Mouse (Mus musculus): ENCODE results near the gene Ndufa3. TPM values are rescaled to one million over a fixed set of nuclear protein-coding genes. Genes with fewer than 3 reads are reported as not detected.

Ndufa3 gene
- total and polyA plus RNA-seq, 2 experiments from 2014 or later = 373 to 556 TPM

- DNase-seq (ENCODE audit: low spot score) (no peak), ATAC-seq (ENCODE audit: low FRiP score) (no peak)
- Histone ChIP-seq H3K36me3 (ENCODE audit: insufficient read depth, low read length) (no peaks in the 10 kb centered on the region), H3K27ac (ENCODE audit: low read depth, low read length) (no peak overlapping the region), H3K9ac (replicated peaks; ENCODE audit: low read length, poor library complexity, severe bottlenecking) (no peak overlapping the region), H3K4me2 (ENCODE audit: low read depth, low read length, poor library complexity, severe bottlenecking) (no peak overlapping the region), H3K27me3 (ENCODE audit: insufficient read depth, low read length) (no peaks in the 10 kb centered on the region), H3K9me3 (ENCODE audit: low read length) (no peaks in the 10 kb centered on the region), H3K4me1 (ENCODE audit: insufficient read depth, low read length) (no peaks in the 10 kb centered on the region), H3K4me3 (ENCODE audit: low read depth, low read length) (no peak overlapping the region)
- 80% methylated on average over 2 of the region's 2 CpGs for WGBS
- no peak for TF ChIP-seq CTCF (IDR thresholded peaks at IDR 0.05)
Measured at GRCm38 (mm10) chr7:3578196-3578595, 39.0 kb upstream of the Ndufa3 start.

DNA sequence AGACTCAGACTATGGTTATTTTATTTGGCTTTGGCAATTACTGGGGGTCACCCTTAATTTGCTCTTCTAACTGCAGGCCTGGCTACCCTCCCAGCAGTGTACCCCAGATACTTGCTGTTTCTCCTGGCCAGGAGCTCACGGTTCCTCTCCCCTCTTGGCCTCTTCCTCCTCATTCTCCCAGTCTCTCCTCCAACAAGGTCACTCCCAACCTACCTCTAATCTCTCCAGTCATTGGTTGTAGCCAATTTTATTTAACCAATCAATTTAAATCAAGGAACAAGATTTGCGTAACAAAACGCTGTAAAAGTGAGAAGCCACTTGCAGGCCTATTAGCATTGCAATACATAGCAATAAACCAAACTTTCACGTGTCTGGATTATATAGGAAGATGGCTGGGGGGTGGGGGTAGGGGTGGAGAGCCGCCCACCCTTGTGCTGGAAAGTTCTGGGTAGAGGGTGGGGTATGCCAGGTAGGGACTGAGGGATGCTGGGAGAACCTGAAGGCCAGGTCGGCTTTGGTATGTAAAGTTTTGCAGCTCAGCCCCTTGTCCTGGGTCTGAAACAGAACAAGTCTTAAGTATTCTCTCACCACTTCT is 38.1 kb upstream of the Ndufa3 start:
- no peak for ATAC-seq (ENCODE audit: low FRiP score)
- WGBS = 71% methylated on average over 6 of the region's 6 CpGs
- no peak for TF ChIP-seq CTCF (IDR thresholded peaks at IDR 0.05)

GRCm38 (mm10) chr7:3580029-3580428 is 37.1 kb upstream of the Ndufa3 start:
- DNase-seq (ENCODE audit: low spot score) = peak; percentile 6

More for the DNA sequence above, 38.1 kb upstream of the Ndufa3 start:
- Histone ChIP-seq H3K27ac (ENCODE audit: low read depth, low read length) (no peak overlapping the region), H3K4me1 (ENCODE audit: insufficient read depth, low read length) (no peaks in the 10 kb centered on the region), H3K36me3 (ENCODE audit: insufficient read depth, low read length) (no peaks in the 10 kb centered on the region), H3K9ac (replicated peaks; ENCODE audit: low read length, poor library complexity, severe bottlenecking) (no peak overlapping the region), H3K9me3 (ENCODE audit: low read length) (no peaks in the 10 kb centered on the region), H3K4me2 (ENCODE audit: low read depth, low read length, poor library complexity, severe bottlenecking) (no peak overlapping the region), H3K27me3 (ENCODE audit: insufficient read depth, low read length) (no peaks in the 10 kb centered on the region), H3K4me3 (ENCODE audit: low read depth, low read length) (no peak overlapping the region)
- DNase-seq (ENCODE audit: low spot score) = no peak

DNA sequence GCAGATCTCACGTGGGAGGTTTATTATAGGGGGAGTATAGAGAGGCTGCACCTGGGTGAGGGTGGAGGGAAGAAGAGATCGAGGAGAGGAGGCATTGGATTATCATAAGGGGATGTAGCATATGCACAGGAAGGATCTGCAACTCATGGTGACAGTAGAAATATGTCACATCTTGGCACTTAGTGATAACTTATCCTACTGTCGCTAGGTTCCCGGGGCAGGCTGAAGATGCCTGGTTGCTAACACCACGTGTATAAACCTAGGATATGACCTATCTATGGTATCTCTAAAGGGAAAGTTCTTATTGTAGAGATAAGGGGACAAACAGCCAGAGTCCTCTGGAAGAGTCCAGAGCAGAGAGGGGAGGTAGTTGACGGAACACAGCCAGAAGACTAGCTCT is 31.4 kb upstream of the Ndufa3 start:
- DNase-seq (ENCODE audit: low spot score) = no peak
- ATAC-seq (ENCODE audit: low FRiP score) = no peak
- Histone ChIP-seq H3K36me3 (ENCODE audit: insufficient read depth, low read length) (no peaks in the 10 kb centered on the region), H3K27me3 (ENCODE audit: insufficient read depth, low read length) (no peaks in the 10 kb centered on the region), H3K4me3 (ENCODE audit: low read depth, low read length) (no peak overlapping the region), H3K27ac (ENCODE audit: low read depth, low read length) (no peak overlapping the region), H3K9me3 (ENCODE audit: low read length) (no peaks in the 10 kb centered on the region), H3K4me1 (ENCODE audit: insufficient read depth, low read length) (no peaks in the 10 kb centered on the region), H3K9ac (replicated peaks; ENCODE audit: low read length, poor library complexity, severe bottlenecking) (no peak overlapping the region), H3K4me2 (ENCODE audit: low read depth, low read length, poor library complexity, severe bottlenecking) (no peak overlapping the region)
- TF ChIP-seq CTCF (IDR thresholded peaks at IDR 0.05) = no peak
- WGBS = 19% methylated on average over 6 of the region's 6 CpGs

More at GRCm38 (mm10) chr7:3580029-3580428, 37.1 kb upstream of the Ndufa3 start:
- Histone ChIP-seq H3K4me3 (ENCODE audit: low read depth, low read length) (no peak overlapping the region), H3K9me3 (ENCODE audit: low read length) (no peaks in the 10 kb centered on the region), H3K27ac (ENCODE audit: low read depth, low read length) (no peak overlapping the region), H3K36me3 (ENCODE audit: insufficient read depth, low read length) (no peaks in the 10 kb centered on the region), H3K27me3 (ENCODE audit: insufficient read depth, low read length) (no peaks in the 10 kb centered on the region), H3K4me1 (ENCODE audit: insufficient read depth, low read length) (no peaks in the 10 kb centered on the region), H3K4me2 (ENCODE audit: low read depth, low read length, poor library complexity, severe bottlenecking) (no peak overlapping the region), H3K9ac (replicated peaks; ENCODE audit: low read length, poor library complexity, severe bottlenecking) (no peak overlapping the region)
- no peak for ATAC-seq (ENCODE audit: low FRiP score)
- 63% methylated on average over 2 of the region's 2 CpGs for WGBS
- TF ChIP-seq CTCF (IDR thresholded peaks at IDR 0.05) = no peak

DNA sequence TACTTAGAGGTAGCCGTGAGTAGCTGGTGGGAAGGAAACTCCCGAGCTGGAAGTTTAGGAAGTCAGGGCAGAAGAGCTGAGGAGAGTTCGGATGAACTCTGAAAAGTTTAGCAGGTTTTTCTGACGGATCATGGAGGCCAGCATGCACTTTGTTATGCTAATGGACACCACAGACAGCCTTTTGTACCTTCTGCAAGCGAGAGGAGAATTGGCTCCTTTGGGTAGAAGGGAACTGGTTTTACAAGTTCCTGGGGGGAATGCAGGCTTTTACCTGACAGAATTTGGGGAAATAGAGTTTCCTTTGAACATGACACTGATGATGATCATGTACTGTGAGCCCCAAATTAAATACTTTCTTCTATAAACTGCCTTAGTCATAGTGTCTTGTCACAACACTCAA is 30.9 kb upstream of the Ndufa3 start:
- H3K9ac ChIP-seq (replicated peaks; ENCODE audit: low read length, poor library complexity, severe bottlenecking) = no peak overlapping the region
- H3K4me3 ChIP-seq (ENCODE audit: low read depth, low read length) = no peak overlapping the region
- no peaks in the 10 kb centered on the region for H3K27me3 ChIP-seq (ENCODE audit: insufficient read depth, low read length)
- DNase-seq (ENCODE audit: low spot score) (no peak), ATAC-seq (ENCODE audit: low FRiP score) (no peak)
- H3K9me3 ChIP-seq (ENCODE audit: low read length) = no peaks in the 10 kb centered on the region
- WGBS = 6% methylated on average over 5 of the region's 5 CpGs
- H3K27ac ChIP-seq (ENCODE audit: low read depth, low read length) = no peak overlapping the region
- no peak overlapping the region for H3K4me2 ChIP-seq (ENCODE audit: low read depth, low read length, poor library complexity, severe bottlenecking)
- no peaks in the 10 kb centered on the region for H3K36me3 ChIP-seq (ENCODE audit: insufficient read depth, low read length)
- TF ChIP-seq CTCF (IDR thresholded peaks at IDR 0.05) = no peak
- no peaks in the 10 kb centered on the region for H3K4me1 ChIP-seq (ENCODE audit: insufficient read depth, low read length)

GRCm38 (mm10) chr7:3587292-3587691 is 29.9 kb upstream of the Ndufa3 start:
- H3K4me1 ChIP-seq (ENCODE audit: insufficient read depth, low read length) = no peaks in the 10 kb centered on the region
- ATAC-seq (ENCODE audit: low FRiP score) (no peak), DNase-seq (ENCODE audit: low spot score) (peak; percentile 10)
- no peak overlapping the region for H3K9ac ChIP-seq (replicated peaks; ENCODE audit: low read length, poor library complexity, severe bottlenecking)
- no peak overlapping the region for H3K4me2 ChIP-seq (ENCODE audit: low read depth, low read length, poor library complexity, severe bottlenecking)
- H3K9me3 ChIP-seq (ENCODE audit: low read length) = no peaks in the 10 kb centered on the region
- no peak overlapping the region for H3K27ac ChIP-seq (ENCODE audit: low read depth, low read length)
- no peak for TF ChIP-seq CTCF (IDR thresholded peaks at IDR 0.05)
- no peaks in the 10 kb centered on the region for H3K36me3 ChIP-seq (ENCODE audit: insufficient read depth, low read length)
- no peaks in the 10 kb centered on the region for H3K27me3 ChIP-seq (ENCODE audit: insufficient read depth, low read length)
- WGBS = 63% methylated on average over 1 of the region's 1 CpGs
- H3K4me3 ChIP-seq (ENCODE audit: low read depth, low read length) = no peak overlapping the region
